Mouse (Mus musculus) MEL (cell line): Measurements from ENCODE around the gene Armcx3. TPM values are rescaled to one million over a fixed set of nuclear protein-coding genes. Genes with fewer than 3 reads are reported as not detected.

Experiments
- DNase-seq: peaks from one replicate; pipeline ENCODE4 v3.0.0; 2011; ENCODE audit warnings: low read depth, low spot score
- H3K27ac ChIP-seq: 2 replicates; pipeline ENCODE4 v1.5.1; 2012; ENCODE audit warnings: low read depth, mild to moderate bottlenecking, control low read depth, low read length, moderate library complexity; ENCODE audit not compliant: control insufficient read depth
- H3K27me3 ChIP-seq, 2 experiments: fragments of 150-350 bp in 1 of 2; sonication (generic) in 1 of 2; 2 replicates each; pipeline ENCODE4 v1.6.1; 2012; ENCODE audit warnings: low read length in 2 of 2, mild to moderate bottlenecking in 2 of 2, improper control_type of control experiment in 1 of 2, moderate library complexity in 1 of 2; ENCODE audit not compliant: insufficient read depth in 2 of 2, control insufficient read depth in 1 of 2
- H3K36me3 ChIP-seq, 2 experiments: 2 replicates each; pipeline ENCODE4 v1.6.1; 2012 to 2014; ENCODE audit warnings: low read length in 2 of 2, improper control_type of control experiment in 1 of 2, inconsistent platforms in 1 of 2, mild to moderate bottlenecking in 1 of 2; ENCODE audit not compliant: insufficient read depth in 2 of 2, control insufficient read depth in 1 of 2
- H3K4me1 ChIP-seq, 2 experiments: fragments of 150-350 bp in 1 of 2; sonication (generic) in 1 of 2; 2 replicates each; pipeline ENCODE4 v1.6.1; 2012; ENCODE audit warnings: low read length in 2 of 2, improper control_type of control experiment in 1 of 2, mild to moderate bottlenecking in 1 of 2; ENCODE audit not compliant: insufficient read depth in 2 of 2, control insufficient read depth in 1 of 2
- H3K4me3 ChIP-seq, 2 experiments: fragments of 150-350 bp in 1 of 2; sonication (generic) in 1 of 2; 2 replicates each; pipeline ENCODE4 v1.5.1; 2012; ENCODE audit warnings: low read depth in 2 of 2, low read length in 2 of 2, mild to moderate bottlenecking in 2 of 2, moderate library complexity in 2 of 2, control low read depth in 1 of 2, improper control_type of control experiment in 1 of 2; ENCODE audit not compliant: control insufficient read depth in 1 of 2, insufficient read depth in 1 of 2
- H3K79me2 ChIP-seq: 2 replicates; pipeline ENCODE4 v1.6.1; 2012; ENCODE audit warnings: mild to moderate bottlenecking, low read length, moderate library complexity; ENCODE audit not compliant: control insufficient read depth, poor library complexity, insufficient read depth
- H3K9ac ChIP-seq: 2 replicates; pipeline ENCODE4 v1.6.1; 2012; ENCODE audit warnings: low read depth, mild to moderate bottlenecking, control low read depth, low read length, moderate library complexity; ENCODE audit not compliant: control insufficient read depth, poor library complexity, severe bottlenecking
- H3K9me3 ChIP-seq: fragments of 150-350 bp; sonication (generic); replicated peaks from 2 replicates; pipeline ENCODE4 v1.6.1; 2012; ENCODE audit warnings: mild to moderate bottlenecking, low read length, improper control_type of control experiment, moderate library complexity; ENCODE audit not compliant: insufficient read depth
- BHLHE40 ChIP-seq: IDR thresholded peaks from 2 replicates; pipeline ENCODE4 v1.6.1; 2012; ENCODE audit warnings: low read depth, mild to moderate bottlenecking, inconsistent platforms, low read length, improper control_type of control experiment, borderline replicate concordance
- CTCF ChIP-seq, 3 experiments: IDR thresholded peaks in 2 of 3; conservative IDR thresholded peaks in 1 of 3; 2 replicates each; pipeline ENCODE4 v1.5.1; 2011 to 2012; ENCODE audit warnings: low read length in 3 of 3, low read depth in 2 of 3, mild to moderate bottlenecking in 2 of 3, improper control_type of control experiment in 1 of 3, inconsistent platforms in 1 of 3, mixed read lengths in 1 of 3, moderate library complexity in 1 of 3; ENCODE audit not compliant: control insufficient read depth in 1 of 3, insufficient read depth in 1 of 3, poor library complexity in 1 of 3, severe bottlenecking in 1 of 3
- E2F4 ChIP-seq: IDR thresholded peaks from 2 replicates; pipeline ENCODE4 v1.6.1; 2011; ENCODE audit warnings: low read depth, low read length, improper control_type of control experiment, borderline replicate concordance
- ELF1 ChIP-seq: IDR thresholded peaks from 2 replicates; pipeline ENCODE4 v1.6.1; 2014; ENCODE audit warnings: low read depth, mild to moderate bottlenecking, inconsistent platforms, low read length, improper control_type of control experiment, moderate library complexity
- EP300 ChIP-seq, 2 experiments: IDR thresholded peaks; 2 replicates each; pipeline ENCODE4 v1.6.1; 2011; ENCODE audit warnings: improper control_type of control experiment in 2 of 2, low read length in 2 of 2, low read depth in 1 of 2, mild to moderate bottlenecking in 1 of 2
- GABPA ChIP-seq: IDR thresholded peaks from 2 replicates; pipeline ENCODE4 v1.6.1; 2012; ENCODE audit warnings: low read depth, mild to moderate bottlenecking, inconsistent platforms, low read length, improper control_type of control experiment, moderate library complexity
- JUND ChIP-seq: IDR thresholded peaks from 2 replicates; pipeline ENCODE4 v1.6.1; 2011; ENCODE audit warnings: low read depth, mild to moderate bottlenecking, improper control_type of control experiment, low read length
- MAZ ChIP-seq: IDR thresholded peaks from 2 replicates; pipeline ENCODE4 v1.6.1; 2012; ENCODE audit warnings: low read depth, mild to moderate bottlenecking, inconsistent platforms, low read length, improper control_type of control experiment
- MYB ChIP-seq: IDR thresholded peaks from 2 replicates; pipeline ENCODE4 v1.6.1; 2011; ENCODE audit warnings: mild to moderate bottlenecking, low read depth, low read length, improper control_type of control experiment
- NELFE ChIP-seq: IDR thresholded peaks from 2 replicates; pipeline ENCODE4 v1.6.1; 2011; ENCODE audit warnings: low read depth, low read length, improper control_type of control experiment
- NRF1 ChIP-seq: IDR thresholded peaks from 2 replicates; pipeline ENCODE4 v1.6.1; 2014; ENCODE audit warnings: low read depth, mild to moderate bottlenecking, inconsistent platforms, low read length, improper control_type of control experiment, moderate library complexity; ENCODE audit not compliant: poor library complexity, insufficient read depth, severe bottlenecking
- POLR2AphosphoS2 ChIP-seq: IDR thresholded peaks from 2 replicates; pipeline ENCODE4 v1.6.1; 2011; ENCODE audit warnings: low read length, improper control_type of control experiment
- SMC3 ChIP-seq: IDR thresholded peaks from 2 replicates; pipeline ENCODE4 v1.6.1; 2011; ENCODE audit warnings: low read depth, low read length, improper control_type of control experiment
- TCF12 ChIP-seq: IDR thresholded peaks from 2 replicates; pipeline ENCODE4 v1.6.1; 2014; ENCODE audit warnings: low read depth, mild to moderate bottlenecking, inconsistent platforms, low read length, improper control_type of control experiment, moderate library complexity
- UBTF ChIP-seq: IDR thresholded peaks from 2 replicates; pipeline ENCODE4 v1.6.1; 2012; ENCODE audit warnings: low read depth, mild to moderate bottlenecking, inconsistent platforms, low read length, improper control_type of control experiment, moderate library complexity, borderline replicate concordance; ENCODE audit not compliant: insufficient read depth
- USF2 ChIP-seq, 2 experiments: IDR thresholded peaks; 2 replicates each; pipeline ENCODE4 v1.6.1; 2011 to 2012; ENCODE audit warnings: improper control_type of control experiment in 2 of 2, low read length in 2 of 2, borderline replicate concordance in 1 of 2, inconsistent platforms in 1 of 2, low read depth in 1 of 2, mild to moderate bottlenecking in 1 of 2; ENCODE audit not compliant: insufficient read depth in 1 of 2
- ZMIZ1 ChIP-seq: IDR thresholded peaks from 2 replicates; pipeline ENCODE4 v1.6.1; 2012; ENCODE audit warnings: low read depth, mild to moderate bottlenecking, inconsistent platforms, low read length, improper control_type of control experiment, moderate library complexity
- ZNF384 ChIP-seq: IDR thresholded peaks from 2 replicates; pipeline ENCODE4 v1.6.1; 2012; ENCODE audit warnings: low read depth, mild to moderate bottlenecking, inconsistent platforms, low read length, improper control_type of control experiment
- polyA plus RNA-seq, 2 experiments: library from polyadenylated mRNA; stranded (reverse) in 1 of 2; unstranded in 1 of 2; fragments of >175 nt in 1 of 2; fragments of >200 nt in 1 of 2; gene quantifications; 2 replicates each; pipeline versions ENCODE4 v1.2.1 to v1.2.4; 2012; ENCODE audit warnings: low replicate concordance in 2 of 2, low read depth in 1 of 2; ENCODE audit not compliant: insufficient read length in 2 of 2, insufficient read depth in 1 of 2, missing spikeins in 1 of 2
- total RNA-seq: library from RNA; depleted of rRNA; stranded (reverse); fragments of 300-350 nt; gene quantifications from 2 replicates; pipeline ENCODE4 v1.2.3, GENCODE M21; 2012

Armcx3 gene
- total and polyA plus RNA-seq, 3 experiments = 5.0 to 5.5 TPM; not detected in 1

- Histone ChIP-seq H3K27me3 (peaks cover 8 to 32% of the 10 kb centered on the region in 2 experiments), H3K9me3 (no peaks in the 10 kb centered on the region), H3K79me2 (no peaks in the 10 kb centered on the region), H3K4me3 (no peak overlapping the region), H3K9ac (no peak overlapping the region), H3K27ac (no peak overlapping the region), H3K4me1 (no peaks in the 10 kb centered on the region), H3K36me3 (no peaks in the 10 kb centered on the region)
- no peak for TF ChIP-seq MYB
- TF ChIP-seq SMC3 = no peak
- TF ChIP-seq USF2 (IDR thresholded peaks at IDR 0.05; ENCODE audit: borderline replicate concordance in 1 of 2, insufficient read depth in 1 of 2, low read depth in 1 of 2, low read length in 2 of 2) = no peak
- no peak for TF ChIP-seq ZNF384
- no peak for TF ChIP-seq JUND
- TF ChIP-seq GABPA = no peak
- TF ChIP-seq BHLHE40 = no peak
- no peak for TF ChIP-seq NELFE
- TF ChIP-seq TCF12 = no peak
- no peak for TF ChIP-seq CTCF (IDR thresholded peaks at IDR 0.05 in 2 of 3, conservative IDR thresholded peaks at IDR 0.05 in 1 of 3; ENCODE audit: control insufficient read depth in 1 of 3, insufficient read depth in 1 of 3, low read depth in 2 of 3, low read length in 3 of 3, poor library complexity in 1 of 3, severe bottlenecking in 1 of 3)
- no peak for TF ChIP-seq NRF1
- TF ChIP-seq ELF1 = no peak
- no peak for TF ChIP-seq POLR2AphosphoS2
- TF ChIP-seq MAZ = no peak
- no peak for TF ChIP-seq UBTF
- no peak for DNase-seq
Observed at GRCm38 (mm10) chrX:134737796-134738195, 18.6 kb upstream of the Armcx3 start.

GRCm38 (mm10) chrX:134739160-134739559, 17.2 kb upstream of the Armcx3 start:
- Histone ChIP-seq H3K9me3 (no peaks in the 10 kb centered on the region), H3K9ac (no peak overlapping the region), H3K27ac (no peak overlapping the region), H3K79me2 (no peaks in the 10 kb centered on the region), H3K36me3 (no peaks in the 10 kb centered on the region), H3K4me1 (no peaks in the 10 kb centered on the region), H3K4me3 (no peak overlapping the region), H3K27me3 (peaks cover 12 to 44% of the 10 kb centered on the region in 2 experiments)
- TF ChIP-seq USF2 (IDR thresholded peaks at IDR 0.05; ENCODE audit: borderline replicate concordance in 1 of 2, insufficient read depth in 1 of 2, low read depth in 1 of 2, low read length in 2 of 2) = no peak
- TF ChIP-seq E2F4 = no peak
- TF ChIP-seq EP300 (IDR thresholded peaks at IDR 0.05; ENCODE audit: low read depth in 1 of 2, low read length in 2 of 2) = no peak
- TF ChIP-seq NELFE = no peak
- no peak for TF ChIP-seq ZMIZ1
- peak; percentile 14 for DNase-seq
